Mouse (Mus musculus) hindbrain, embryonic 16.5 days (tissue): ENCODE results near the gene Mybbp1a. TPM values are rescaled to one million over a fixed set of nuclear protein-coding genes. Genes with fewer than 3 reads are reported as not detected.
"Not testable (repeated sequence)": the region's sequence is repeated elsewhere in the genome, so short reads cannot be mapped to it uniquely, and the experiment has no call there.

Experiments
- ATAC-seq: fragments of 200-750 bp; cut with Nextera tagmentation; 2 replicates; pipeline ENCODE4 v1.8.0; 2017; ENCODE audit warnings: moderate TSS enrichment, moderate library complexity
- H3K27ac ChIP-seq: fragments of 300-500 bp; sonication (generic); 2 replicates; pipeline ENCODE4 v1.5.1; 2014; ENCODE audit warnings: low read depth, mild to moderate bottlenecking, control low read depth, low read length, moderate library complexity
- H3K27me3 ChIP-seq: fragments of 300-500 bp; sonication (generic); replicated peaks from 2 replicates; pipeline ENCODE4 v1.6.1; 2014; ENCODE audit warnings: low read length; ENCODE audit not compliant: control insufficient read depth, insufficient read depth
- H3K36me3 ChIP-seq: fragments of 300-500 bp; sonication (generic); 2 replicates; pipeline ENCODE4 v1.6.1; 2014; ENCODE audit warnings: mild to moderate bottlenecking, low read length, moderate library complexity, mixed read lengths; ENCODE audit not compliant: control insufficient read depth, insufficient read depth
- H3K4me1 ChIP-seq: fragments of 300-500 bp; sonication (generic); 2 replicates; pipeline ENCODE4 v1.6.1; 2014; ENCODE audit warnings: low read depth, low read length; ENCODE audit not compliant: control insufficient read depth, insufficient read depth
- H3K4me2 ChIP-seq: fragments of 300-500 bp; sonication (generic); 2 replicates; pipeline ENCODE4 v1.6.1; 2014; ENCODE audit warnings: mild to moderate bottlenecking, low read length, control low read depth, moderate library complexity
- H3K4me3 ChIP-seq: fragments of 300-500 bp; sonication (generic); 2 replicates; pipeline ENCODE4 v1.5.1; 2014; ENCODE audit warnings: mild to moderate bottlenecking, low read length, control low read depth, moderate library complexity
- H3K9ac ChIP-seq: fragments of 300-500 bp; sonication (generic); 2 replicates; pipeline ENCODE4 v1.6.1; 2014; ENCODE audit warnings: low read depth, mild to moderate bottlenecking, control low read depth, low read length, moderate library complexity
- H3K9me3 ChIP-seq: fragments of 300-500 bp; sonication (generic); 2 replicates; pipeline ENCODE4 v1.6.1; 2014; ENCODE audit warnings: mild to moderate bottlenecking, low read length, moderate library complexity; ENCODE audit not compliant: control insufficient read depth
- WGBS: fragments of 180-500 bp; shearing (Covaris S2); extraction: QIAGEN DNeasy Blood & Tissue Kit; methylation state at CpG from one replicate; pipeline ENCODE4 v1.1.7; 2014; 5-methylcytosine and 5-hydroxymethylcytosine counted together
- polyA plus RNA-seq: library from polyadenylated mRNA; unstranded; fragments of >200 nt; fragmentation: Nextera tagmentation; extraction: Ambion mirVana; gene quantifications from 2 replicates; pipeline ENCODE4 v1.2.1, GENCODE M21; 2015

Gene Mybbp1a
- polyA plus RNA-seq, 1 experiment from 2014 or later: 54.2 TPM

DNA sequence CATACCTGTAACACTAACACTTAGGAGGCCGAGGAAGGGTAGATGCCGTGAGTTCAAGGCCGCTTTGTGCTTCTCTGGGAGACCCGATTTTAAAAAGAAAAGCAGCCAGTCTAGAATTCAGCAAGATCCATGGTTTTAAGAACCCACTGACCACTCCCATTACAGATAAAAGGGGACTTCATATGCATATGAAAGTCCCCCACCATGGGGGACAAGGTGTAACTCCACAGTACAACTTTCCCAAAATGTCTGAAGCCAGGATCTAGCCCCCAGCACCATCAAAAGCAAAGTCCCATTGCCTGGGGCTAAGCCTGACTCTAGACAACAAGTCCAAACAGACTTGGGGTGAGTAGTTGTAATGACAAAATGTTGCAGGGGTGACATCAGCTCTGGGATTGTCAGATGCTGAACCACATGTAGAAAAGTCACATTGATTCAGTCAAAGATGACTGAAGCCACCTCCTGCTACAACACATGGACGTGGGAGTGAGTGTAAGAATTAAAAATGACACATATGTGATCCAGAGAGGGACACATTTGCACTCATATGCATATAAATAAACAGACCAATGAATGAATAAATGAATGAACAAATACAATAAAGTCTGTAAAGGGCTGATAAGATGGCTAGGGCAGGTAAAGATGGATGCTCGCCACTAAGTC lies 20.6 kb upstream of the Mybbp1a start:
- Histone ChIP-seq H3K4me2 (no peak overlapping the region), H3K27ac (no peak overlapping the region), H3K9me3 (no peaks in the 10 kb centered on the region), H3K27me3 (no peaks in the 10 kb centered on the region), H3K9ac (no peak overlapping the region), H3K4me1 (no peaks in the 10 kb centered on the region), H3K36me3 (no peaks in the 10 kb centered on the region), H3K4me3 (no peak overlapping the region)
- ATAC-seq: no peak
- WGBS: 83% methylated on average over 6 of the region's 6 CpGs

DNA sequence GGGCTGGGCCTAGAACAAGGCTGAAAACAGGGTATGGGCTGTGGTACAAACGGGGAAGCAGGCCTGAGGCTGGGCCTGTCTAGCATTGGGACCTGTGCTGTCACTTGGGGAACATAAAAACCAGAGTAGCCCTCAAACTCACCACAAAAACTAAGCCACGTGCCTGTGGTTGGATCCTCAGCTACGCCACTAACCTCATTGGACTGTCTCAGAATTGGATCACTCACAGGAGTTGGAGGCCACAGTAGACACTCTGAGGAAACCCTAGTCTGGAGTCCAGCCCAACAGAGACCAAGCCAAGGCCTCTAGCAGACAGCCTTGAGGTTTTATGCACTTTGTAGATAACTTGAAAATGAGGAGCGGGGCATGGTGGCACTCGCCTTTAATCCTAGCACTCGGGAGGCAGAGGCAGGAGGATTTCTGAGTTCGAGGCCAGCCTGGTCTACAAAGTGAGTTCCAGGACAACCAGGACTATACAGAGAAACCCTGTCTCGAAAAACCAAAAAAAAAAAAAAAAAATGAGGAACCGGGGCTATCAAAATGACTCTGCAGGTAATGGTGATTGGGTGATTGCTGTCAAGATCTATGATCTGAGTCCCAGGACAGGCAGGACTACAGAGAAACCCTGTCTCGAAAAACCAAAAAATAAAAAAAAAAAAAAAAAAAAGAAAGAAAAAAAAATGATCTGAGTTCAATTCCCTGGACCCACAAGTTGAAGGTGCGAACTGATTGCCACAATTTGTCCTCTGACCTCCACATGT lies 19.5 kb upstream of the Mybbp1a start:
- no peak overlapping the region for H3K4me3 ChIP-seq
- no peak overlapping the region for H3K9ac ChIP-seq
- 90% methylated on average over 11 of the region's 11 CpGs for WGBS
- H3K27me3 ChIP-seq: no peaks in the 10 kb centered on the region
- no peak overlapping the region for H3K4me2 ChIP-seq
- no peak overlapping the region for H3K27ac ChIP-seq
- no peaks in the 10 kb centered on the region for H3K9me3 ChIP-seq
- ATAC-seq: no peak
- no peaks in the 10 kb centered on the region for H3K4me1 ChIP-seq
- no peaks in the 10 kb centered on the region for H3K36me3 ChIP-seq

DNA sequence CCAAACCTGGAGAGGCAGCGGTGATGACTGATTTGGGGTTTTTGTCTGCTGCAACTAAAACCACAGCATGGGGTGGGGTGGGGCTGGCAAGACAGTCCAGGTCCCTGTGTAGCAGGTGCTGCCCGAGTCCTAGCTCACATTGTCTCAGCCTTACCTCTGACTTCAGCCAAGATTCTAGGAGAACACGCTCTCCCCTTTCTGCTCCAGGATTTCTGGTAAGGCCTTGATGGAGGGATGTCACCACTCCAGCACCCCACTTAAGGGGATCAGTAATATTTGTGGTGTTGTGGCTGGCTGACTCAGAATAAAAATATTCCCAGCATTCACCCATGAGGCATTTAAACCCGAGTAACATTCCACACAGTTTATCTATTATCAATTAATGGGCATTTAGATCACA lies 17.5 kb upstream of the Mybbp1a start:
- ATAC-seq: no peak
- H3K4me3 ChIP-seq: no peak overlapping the region
- H3K9me3 ChIP-seq: no peaks in the 10 kb centered on the region
- H3K4me2 ChIP-seq: no peak overlapping the region
- 96% methylated on average over 4 of the region's 4 CpGs for WGBS
- no peak overlapping the region for H3K27ac ChIP-seq
- H3K9ac ChIP-seq: no peak overlapping the region
- no peaks in the 10 kb centered on the region for H3K4me1 ChIP-seq
- H3K36me3 ChIP-seq: no peaks in the 10 kb centered on the region
- no peaks in the 10 kb centered on the region for H3K27me3 ChIP-seq

DNA sequence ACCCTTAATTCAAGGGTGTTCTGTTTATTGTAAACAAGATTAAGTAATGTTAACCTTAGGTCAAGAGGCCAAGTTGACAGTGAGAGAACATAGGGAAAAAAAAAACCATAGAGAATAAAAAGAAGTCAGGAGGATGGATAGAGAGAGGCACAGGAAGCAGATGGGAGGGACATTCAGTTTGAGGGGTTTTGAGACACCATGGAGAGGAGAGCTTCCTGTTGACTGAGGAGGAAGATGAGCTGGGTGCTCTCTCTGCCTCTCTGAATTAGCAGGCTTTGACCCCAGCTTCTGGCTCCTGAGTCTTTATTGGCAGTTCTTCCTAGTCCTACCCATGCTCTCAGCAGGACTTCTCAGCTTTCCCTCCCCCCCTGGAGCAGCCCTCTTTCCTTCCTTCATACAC lies 16.0 kb upstream of the Mybbp1a start:
- Histone ChIP-seq H3K27me3 (no peaks in the 10 kb centered on the region), H3K27ac (no peak overlapping the region), H3K36me3 (no peaks in the 10 kb centered on the region), H3K4me2 (no peak overlapping the region), H3K9ac (no peak overlapping the region), H3K9me3 (no peaks in the 10 kb centered on the region), H3K4me3 (no peak overlapping the region), H3K4me1 (no peaks in the 10 kb centered on the region)
- no peak for ATAC-seq

DNA sequence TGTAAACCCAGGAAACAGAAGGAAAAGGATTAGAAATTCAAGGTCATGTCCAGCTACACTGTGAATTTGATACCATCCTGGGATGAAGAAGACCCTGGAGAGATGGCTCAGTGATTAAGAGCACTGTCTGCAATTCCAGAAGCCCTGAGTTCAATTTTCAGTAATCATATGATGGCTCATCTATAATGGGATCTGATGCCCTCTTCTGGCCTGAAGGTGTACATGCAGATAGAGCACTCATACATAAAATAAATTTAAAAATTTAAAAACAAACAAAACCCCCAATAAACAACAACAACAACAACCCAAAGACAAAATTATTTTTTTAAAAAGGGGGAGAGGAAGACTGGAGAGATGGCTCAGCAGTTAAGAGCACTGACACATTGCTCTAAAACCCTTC lies 14.3 kb upstream of the Mybbp1a start:
- Histone ChIP-seq H3K4me1 (no peaks in the 10 kb centered on the region), H3K4me3 (no peak overlapping the region), H3K27me3 (no peaks in the 10 kb centered on the region; the same call in 1 of the 2 replicates), H3K4me2 (no peak overlapping the region), H3K27ac (no peak overlapping the region), H3K9me3 (no peaks in the 10 kb centered on the region), H3K9ac (no peak overlapping the region), H3K36me3 (no peaks in the 10 kb centered on the region)
- no peak for ATAC-seq

DNA sequence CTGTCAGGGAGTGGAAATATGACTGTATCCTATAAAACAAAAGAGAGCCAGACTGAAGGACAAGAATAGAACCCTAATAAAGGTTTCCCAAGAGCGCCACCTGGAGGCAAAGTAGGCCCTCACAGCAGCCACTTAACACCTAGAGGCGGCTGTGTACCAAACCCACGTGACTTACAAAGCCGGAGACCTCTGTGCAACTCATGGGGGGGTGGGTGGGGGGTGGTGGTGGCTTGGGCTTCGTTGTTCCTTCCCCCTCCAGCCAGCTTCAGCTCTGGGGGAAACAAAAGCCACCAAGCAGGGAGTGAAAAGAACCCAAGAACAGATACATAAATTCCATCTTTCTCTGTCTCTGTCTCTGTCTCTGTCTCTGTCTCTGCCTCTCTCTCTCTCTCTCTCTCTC lies 12.5 kb upstream of the Mybbp1a start:
- no peaks in the 10 kb centered on the region for H3K9me3 ChIP-seq
- ATAC-seq: no peak
- no peak overlapping the region for H3K4me3 ChIP-seq
- 5% methylated on average over 5 of the region's 5 CpGs for WGBS
- no peaks in the 10 kb centered on the region; the same call in 1 of the 2 replicates for H3K27me3 ChIP-seq
- no peaks in the 10 kb centered on the region for H3K36me3 ChIP-seq
- no peak overlapping the region for H3K9ac ChIP-seq
- H3K4me1 ChIP-seq: no peaks in the 10 kb centered on the region
- no peak overlapping the region for H3K27ac ChIP-seq
- no peak overlapping the region; the same call in 1 of the 2 replicates for H3K4me2 ChIP-seq

DNA sequence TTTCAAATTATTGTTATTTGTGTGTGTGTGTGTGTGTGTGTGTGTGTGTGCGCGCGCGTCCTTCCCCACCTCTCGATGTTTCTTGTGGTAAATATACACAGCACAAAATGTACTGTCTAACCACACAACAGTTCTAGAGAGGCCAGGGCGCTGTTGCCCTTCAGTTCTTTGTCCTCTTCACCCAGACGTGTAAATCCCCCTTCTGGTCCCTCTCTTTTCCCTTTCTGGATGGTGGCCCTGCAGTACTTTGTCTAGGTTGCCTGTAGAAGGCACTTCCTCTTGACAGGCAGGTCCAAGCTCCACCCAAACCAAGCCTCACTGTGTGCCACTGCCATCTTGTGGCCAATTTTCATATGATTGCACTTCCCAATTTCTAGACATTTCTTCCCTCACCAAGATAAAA lies 11.9 kb upstream of the Mybbp1a start:
- 45% methylated on average over 7 of the region's 7 CpGs for whole genome bisulfite sequencing
- H3K4me1 ChIP-seq: no peaks in the 10 kb centered on the region
- H3K27ac ChIP-seq: no peak overlapping the region
- H3K4me2 ChIP-seq: peak overlapping the region; percentile 37
- peak; percentile 61 for ATAC-seq
- no peak overlapping the region; the same call in 1 of the 2 replicates for H3K4me3 ChIP-seq
- no peak overlapping the region for H3K9ac ChIP-seq
- no peaks in the 10 kb centered on the region for H3K9me3 ChIP-seq
- no peaks in the 10 kb centered on the region; the same call in 1 of the 2 replicates for H3K27me3 ChIP-seq
- no peaks in the 10 kb centered on the region for H3K36me3 ChIP-seq

DNA sequence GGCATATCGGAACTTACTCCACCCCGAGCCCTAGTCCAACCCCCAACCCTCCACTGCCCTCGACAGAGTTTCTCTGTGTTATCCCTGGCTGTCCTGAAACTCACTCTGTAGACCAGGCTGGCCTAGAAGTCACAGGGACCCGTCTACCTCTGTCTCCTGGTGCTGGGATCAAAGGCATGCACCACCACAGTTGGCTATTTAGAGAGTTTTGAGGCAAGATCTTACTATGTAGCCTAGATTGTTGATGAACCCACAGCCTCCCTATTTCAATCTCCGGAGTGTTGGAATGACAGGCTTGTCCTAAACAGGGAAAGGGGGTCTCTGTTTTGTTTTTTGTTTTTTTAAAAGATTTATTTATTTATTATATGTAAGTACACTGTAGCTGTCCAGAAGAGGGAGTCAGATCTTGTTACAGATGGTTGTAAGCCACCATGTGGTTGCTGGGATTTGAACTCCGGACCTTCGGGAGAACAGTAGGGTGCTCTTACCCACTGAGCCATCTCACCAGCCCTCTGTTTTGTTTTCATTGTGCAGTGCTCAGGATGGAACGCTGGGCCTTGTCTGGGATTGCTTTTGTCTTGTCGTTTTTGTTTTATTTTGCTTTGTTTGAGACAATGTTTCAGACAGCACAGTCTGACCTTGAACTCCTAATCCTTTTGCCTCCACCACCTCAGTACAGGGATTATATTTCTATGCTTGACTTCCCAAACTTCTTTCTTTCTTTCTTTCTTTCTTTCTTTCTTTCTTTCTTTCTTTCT lies 10.7 kb upstream of the Mybbp1a start:
- not testable (repeated sequence) for H3K27ac ChIP-seq, H3K9ac ChIP-seq, H3K27me3 ChIP-seq, H3K4me2 ChIP-seq, H3K36me3 ChIP-seq, H3K9me3 ChIP-seq, H3K4me3 ChIP-seq, H3K4me1 ChIP-seq, ATAC-seq
- 60% methylated on average over 9 of the region's 9 CpGs for WGBS
